Mouse (Mus musculus): ENCODE data around the gene Cyp2d11. TPM values are rescaled to one million over a fixed set of nuclear protein-coding genes. Genes with fewer than 3 reads are reported as not detected.

Cyp2d11 gene
- polyA plus RNA-seq, 1 experiment, result not detected

DNA sequence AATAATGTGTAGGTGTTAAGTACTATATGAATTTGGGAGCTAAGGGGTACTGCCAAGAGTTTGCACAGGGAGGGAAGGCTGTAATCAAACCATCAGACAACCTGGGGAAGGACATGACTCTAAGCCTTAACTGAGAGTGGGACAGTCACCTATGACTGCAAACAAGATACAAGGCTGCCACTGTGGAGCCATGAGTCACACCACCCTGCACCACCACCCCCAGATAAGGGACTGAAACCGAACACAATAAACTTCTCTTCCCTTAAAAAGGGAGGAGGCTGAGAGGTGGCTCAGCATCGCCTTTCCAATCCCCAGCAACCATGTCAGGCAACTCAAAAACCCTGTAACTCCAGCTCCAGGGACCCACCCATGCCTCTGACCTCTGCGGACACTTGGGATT lies 42.3 kb downstream of the Cyp2d11 start:
- Histone ChIP-seq H3K4me1 (ENCODE audit: control insufficient read depth, insufficient read depth, insufficient read length) (peaks cover 15% of the 10 kb centered on the region), H3K27ac (ENCODE audit: insufficient read depth, low read length) (no peak overlapping the region), H3K36me3 (ENCODE audit: control insufficient read depth, insufficient read depth, low read length) (peaks cover 16% of the 10 kb centered on the region), H3K27me3 (ENCODE audit: control insufficient read depth, insufficient read depth, low read length) (no peaks in the 10 kb centered on the region), H3K4me3 (ENCODE audit: extremely low read depth, insufficient read depth, insufficient read length) (no peak overlapping the region)
- TF ChIP-seq CTCF (IDR thresholded peaks at IDR 0.05; ENCODE audit: extremely low read depth, insufficient read depth, insufficient read length, insufficient replicate concordance), result no peak
- TF ChIP-seq POLR2A (IDR thresholded peaks at IDR 0.05; ENCODE audit: low read depth, low read length), result no peak
- WGBS, result 72% methylated on average over 3 of the region's 3 CpGs
- DNase-seq (ENCODE audit: low read depth in 1 of 2, low spot score in 2 of 2), result no peak

DNA sequence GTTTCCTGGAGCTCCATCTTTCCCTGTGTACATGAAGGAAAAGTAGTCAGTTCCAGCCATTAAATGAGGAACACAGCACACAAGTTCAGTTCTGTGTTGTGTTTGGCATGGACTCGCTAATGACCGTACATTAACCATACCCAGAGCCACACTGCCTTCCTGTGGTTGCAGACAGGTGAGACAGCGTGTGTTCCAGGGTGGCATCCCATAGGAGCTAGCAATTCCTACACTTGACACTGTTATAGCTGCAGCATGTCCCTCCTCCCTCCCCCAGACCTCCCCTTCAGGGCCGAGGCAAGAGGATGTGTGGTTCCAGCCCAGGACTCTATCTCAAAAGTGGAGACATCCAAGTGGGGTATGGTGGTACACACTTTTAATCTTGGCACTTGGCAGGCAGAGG lies 43.5 kb downstream of the Cyp2d11 start:
- TF ChIP-seq CTCF (IDR thresholded peaks at IDR 0.05; ENCODE audit: extremely low read depth, insufficient read depth, insufficient read length, insufficient replicate concordance), result no peak
- TF ChIP-seq POLR2A (IDR thresholded peaks at IDR 0.05; ENCODE audit: low read depth, low read length), result no peak
- Histone ChIP-seq H3K27me3 (ENCODE audit: control insufficient read depth, insufficient read depth, low read length) (no peaks in the 10 kb centered on the region), H3K4me1 (ENCODE audit: control insufficient read depth, insufficient read depth, insufficient read length) (peaks cover 15% of the 10 kb centered on the region), H3K27ac (ENCODE audit: insufficient read depth, low read length) (no peak overlapping the region), H3K4me3 (ENCODE audit: extremely low read depth, insufficient read depth, insufficient read length) (no peak overlapping the region), H3K36me3 (ENCODE audit: control insufficient read depth, insufficient read depth, low read length) (peaks cover 16% of the 10 kb centered on the region)
- DNase-seq (ENCODE audit: low read depth in 1 of 2, low spot score in 2 of 2), result no peak
- WGBS, result 94% methylated on average over 4 of the region's 4 CpGs

DNA sequence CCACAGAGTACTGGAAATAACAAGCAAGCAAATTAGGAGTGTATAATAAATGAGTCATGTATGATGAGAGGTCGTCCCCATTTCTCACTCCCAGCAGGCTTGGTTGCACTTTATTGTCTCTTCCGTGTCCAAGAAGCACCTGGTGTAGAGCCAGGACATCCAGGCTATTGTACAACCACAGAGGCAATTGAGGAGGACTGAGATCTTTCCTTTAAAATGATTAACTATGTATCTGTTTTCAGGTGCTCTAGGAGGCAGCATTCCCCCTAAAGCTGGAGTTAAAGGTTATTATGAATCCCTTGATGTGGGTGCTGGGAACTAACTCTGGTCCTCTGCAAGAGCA lies 44.9 kb downstream of the Cyp2d11 start:
- 88% methylated on average over 2 of the region's 2 CpGs for WGBS
- H3K27me3 ChIP-seq (ENCODE audit: control insufficient read depth, insufficient read depth, low read length), result no peaks in the 10 kb centered on the region
- H3K4me1 ChIP-seq (ENCODE audit: control insufficient read depth, insufficient read depth, insufficient read length), result peaks cover 15% of the 10 kb centered on the region
- H3K27ac ChIP-seq (ENCODE audit: insufficient read depth, low read length), result no peak overlapping the region
- H3K4me3 ChIP-seq (ENCODE audit: extremely low read depth, insufficient read depth, insufficient read length), result no peak overlapping the region
- TF ChIP-seq POLR2A (IDR thresholded peaks at IDR 0.05; ENCODE audit: low read depth, low read length), result no peak
- no peak for TF ChIP-seq CTCF (IDR thresholded peaks at IDR 0.05; ENCODE audit: extremely low read depth, insufficient read depth, insufficient read length, insufficient replicate concordance)
- no peak for DNase-seq (ENCODE audit: low read depth in 1 of 2, low spot score in 2 of 2)
- H3K36me3 ChIP-seq (ENCODE audit: control insufficient read depth, insufficient read depth, low read length), result peaks cover 16% of the 10 kb centered on the region

DNA sequence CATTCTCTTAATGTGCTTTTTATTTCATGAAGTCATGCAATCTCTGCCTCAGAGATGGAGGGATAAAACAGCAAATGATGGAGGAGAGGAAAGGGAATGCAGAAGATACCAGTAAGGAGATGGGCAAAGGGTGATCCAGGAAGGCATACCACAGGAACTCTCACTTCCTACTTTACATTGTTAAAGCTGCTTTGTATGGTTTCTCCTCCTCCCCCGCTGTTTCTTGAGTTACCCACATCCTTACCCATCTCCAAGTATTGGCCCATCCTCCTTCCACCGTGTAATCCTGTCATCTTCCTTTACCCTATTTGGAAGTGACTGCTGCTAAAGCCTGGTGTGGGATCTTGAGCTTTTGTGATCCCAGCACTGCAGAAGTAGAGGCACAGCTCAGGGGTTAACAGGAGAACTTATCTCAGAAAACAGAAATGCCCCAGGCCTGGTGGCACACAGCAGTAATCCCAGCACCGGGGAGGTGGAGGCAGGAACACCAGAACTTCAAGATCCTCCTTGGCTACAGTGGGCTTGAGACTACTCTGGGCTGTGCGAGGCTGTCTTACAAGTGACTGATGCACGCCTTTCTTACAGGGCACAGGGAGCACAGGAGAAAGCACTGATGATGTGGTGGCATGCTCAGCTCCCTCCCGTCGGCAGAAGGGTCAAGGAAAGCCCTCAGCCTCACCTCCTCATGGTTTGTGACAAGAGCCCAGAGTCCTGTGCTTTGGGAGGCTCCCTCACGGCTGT lies 45.4 kb downstream of the Cyp2d11 start:
- Histone ChIP-seq H3K27me3 (ENCODE audit: control insufficient read depth, insufficient read depth, low read length) (no peaks in the 10 kb centered on the region), H3K4me1 (ENCODE audit: control insufficient read depth, insufficient read depth, insufficient read length) (peaks cover 15% of the 10 kb centered on the region), H3K36me3 (ENCODE audit: control insufficient read depth, insufficient read depth, low read length) (peaks cover 16% of the 10 kb centered on the region), H3K4me3 (ENCODE audit: extremely low read depth, insufficient read depth, insufficient read length) (no peak overlapping the region), H3K27ac (ENCODE audit: insufficient read depth, low read length) (no peak overlapping the region)
- no peak for TF ChIP-seq CTCF (IDR thresholded peaks at IDR 0.05; ENCODE audit: extremely low read depth, insufficient read depth, insufficient read length, insufficient replicate concordance)
- TF ChIP-seq POLR2A (IDR thresholded peaks at IDR 0.05; ENCODE audit: low read depth, low read length), result no peak
- 73% methylated on average over 8 of the region's 8 CpGs for WGBS
- DNase-seq (ENCODE audit: low read depth in 1 of 2, low spot score in 2 of 2), result no peak

DNA sequence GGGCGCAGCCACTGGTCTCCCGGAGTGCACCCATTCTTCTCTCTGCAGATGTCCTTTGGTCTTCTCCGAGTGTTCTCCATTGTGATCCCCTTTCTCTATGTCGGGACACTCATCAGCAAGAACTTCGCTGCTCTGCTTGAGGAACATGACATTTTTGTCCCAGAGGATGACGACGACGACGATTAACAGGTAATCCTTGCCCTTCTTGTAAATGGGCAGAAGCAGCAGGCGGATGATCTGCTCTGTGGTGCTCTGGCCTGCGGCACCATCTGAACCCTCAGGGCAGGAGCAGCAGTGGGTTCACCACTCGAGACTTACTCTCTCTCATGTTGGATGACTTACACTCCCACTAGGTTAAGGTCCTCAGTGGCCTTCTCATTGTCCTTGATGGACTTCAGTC lies 46.0 kb downstream of the Cyp2d11 start:
- no peak overlapping the region for H3K27ac ChIP-seq (ENCODE audit: insufficient read depth, low read length)
- no peaks in the 10 kb centered on the region for H3K27me3 ChIP-seq (ENCODE audit: control insufficient read depth, insufficient read depth, low read length)
- WGBS, result 96% methylated on average over 12 of the region's 12 CpGs
- no peak for DNase-seq (ENCODE audit: low read depth in 1 of 2, low spot score in 2 of 2)
- H3K4me3 ChIP-seq (ENCODE audit: extremely low read depth, insufficient read depth, insufficient read length), result no peak overlapping the region
- H3K4me1 ChIP-seq (ENCODE audit: control insufficient read depth, insufficient read depth, insufficient read length), result peaks cover 12% of the 10 kb centered on the region
- TF ChIP-seq CTCF (IDR thresholded peaks at IDR 0.05; ENCODE audit: extremely low read depth, insufficient read depth, insufficient read length, insufficient replicate concordance) (no peak), POLR2A (IDR thresholded peaks at IDR 0.05; ENCODE audit: low read depth, low read length) (no peak)
- peaks cover 16% of the 10 kb centered on the region for H3K36me3 ChIP-seq (ENCODE audit: control insufficient read depth, insufficient read depth, low read length)

DNA sequence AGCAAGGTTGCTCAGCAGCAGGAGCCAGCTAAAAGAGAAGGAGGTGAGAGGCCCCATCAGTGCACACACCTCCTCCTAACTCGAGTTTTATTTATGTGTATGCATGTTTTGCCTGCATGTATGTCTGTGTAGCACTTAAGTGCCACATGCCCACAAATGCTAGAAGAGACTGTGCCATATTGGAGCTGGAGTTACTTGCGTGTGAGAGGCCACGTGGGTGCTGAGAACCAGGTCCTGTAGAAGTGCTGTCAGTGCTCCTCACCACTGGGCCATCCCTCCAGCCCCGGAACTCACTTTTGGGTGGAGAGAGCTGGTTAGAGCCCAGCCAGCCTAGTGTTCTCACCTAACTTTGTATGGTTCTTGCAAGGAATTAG lies 46.5 kb downstream of the Cyp2d11 start:
- no peak for DNase-seq (ENCODE audit: low read depth in 1 of 2, low spot score in 2 of 2)
- peaks cover 11% of the 10 kb centered on the region for H3K4me1 ChIP-seq (ENCODE audit: control insufficient read depth, insufficient read depth, insufficient read length)
- TF ChIP-seq POLR2A (IDR thresholded peaks at IDR 0.05; ENCODE audit: low read depth, low read length) (no peak), CTCF (IDR thresholded peaks at IDR 0.05; ENCODE audit: extremely low read depth, insufficient read depth, insufficient read length, insufficient replicate concordance) (no peak)
- H3K27me3 ChIP-seq (ENCODE audit: control insufficient read depth, insufficient read depth, low read length), result no peaks in the 10 kb centered on the region
- H3K36me3 ChIP-seq (ENCODE audit: control insufficient read depth, insufficient read depth, low read length), result peaks cover 16% of the 10 kb centered on the region
- no peak overlapping the region for H3K27ac ChIP-seq (ENCODE audit: insufficient read depth, low read length)
- H3K4me3 ChIP-seq (ENCODE audit: extremely low read depth, insufficient read depth, insufficient read length), result peak overlapping the region; percentile 37; the same call in 1 of the 2 replicates
- WGBS, result 57% methylated on average over 4 of the region's 4 CpGs

DNA sequence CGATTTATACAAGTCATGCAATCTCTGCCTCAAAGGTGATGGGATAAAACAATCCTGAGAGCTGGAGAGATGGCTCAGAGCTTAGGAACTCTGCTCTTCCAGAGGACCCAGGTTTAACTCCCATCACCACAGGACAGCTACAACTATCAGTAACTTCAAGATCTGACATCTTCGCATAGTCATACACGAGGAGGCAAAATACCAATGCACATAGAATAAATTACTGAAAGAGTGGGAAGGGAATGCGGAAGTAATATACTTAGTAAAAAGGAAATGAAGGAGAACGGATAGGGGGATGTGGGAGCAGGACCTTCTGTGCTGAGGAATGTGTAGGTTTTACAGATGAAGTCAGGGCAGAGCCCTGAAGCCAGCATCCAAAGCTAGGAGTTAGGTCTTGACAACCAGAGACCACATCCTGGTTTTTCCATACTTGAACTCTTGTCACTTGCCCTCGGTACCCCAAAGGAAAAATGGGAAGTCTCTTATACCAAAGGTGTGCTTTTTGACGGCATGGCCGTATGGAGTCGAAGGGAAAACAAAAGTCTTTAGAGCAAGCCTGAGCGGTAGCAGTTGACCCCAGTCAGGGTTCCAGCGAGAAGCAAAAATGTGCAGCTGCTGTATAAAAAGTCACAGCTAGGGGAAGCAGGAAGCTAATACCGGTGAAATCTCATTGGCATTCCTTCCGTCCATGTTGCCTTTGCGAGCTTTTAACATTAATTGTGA lies 47.1 kb downstream of the Cyp2d11 start:
- WGBS, result 8% methylated on average over 14 of the region's 14 CpGs

More for the DNA sequence above, 47.1 kb downstream of the Cyp2d11 start:
- peaks cover 16% of the 10 kb centered on the region for H3K36me3 ChIP-seq (ENCODE audit: control insufficient read depth, insufficient read depth, low read length)
- no peak for DNase-seq (ENCODE audit: low read depth in 1 of 2, low spot score in 2 of 2)
- peak overlapping the region; percentile 19; the same call in 1 of the 2 replicates for H3K27ac ChIP-seq (ENCODE audit: insufficient read depth, low read length)
- no peak for TF ChIP-seq CTCF (IDR thresholded peaks at IDR 0.05; ENCODE audit: extremely low read depth, insufficient read depth, insufficient read length, insufficient replicate concordance)
- TF ChIP-seq POLR2A (IDR thresholded peaks at IDR 0.05; ENCODE audit: low read depth, low read length), result no peak
- H3K4me3 ChIP-seq (ENCODE audit: extremely low read depth, insufficient read depth, insufficient read length), result peak overlapping the region; percentile 88
- peaks cover 9% of the 10 kb centered on the region for H3K4me1 ChIP-seq (ENCODE audit: control insufficient read depth, insufficient read depth, insufficient read length)
- no peaks in the 10 kb centered on the region for H3K27me3 ChIP-seq (ENCODE audit: control insufficient read depth, insufficient read depth, low read length)
